Mouse (Mus musculus) small intestine, adult 2 months (tissue): Measurements from ENCODE around the gene Itgb3. TPM values are rescaled to one million over a fixed set of nuclear protein-coding genes. Genes with fewer than 3 reads are reported as not detected.

ENCODE experiments used
- H3K27ac ChIP-seq: fragments of 200-500 bp; 2 replicates; pipeline ENCODE4 v1.5.1; 2012; ENCODE audit warnings: low read depth, low read length, control low read depth, inconsistent platforms; ENCODE audit not compliant: insufficient read depth
- H3K27me3 ChIP-seq: fragments of 200-500 bp; 2 replicates; pipeline ENCODE4 v1.6.1; 2012; ENCODE audit warnings: mild to moderate bottlenecking, moderate library complexity, low read length, inconsistent platforms; ENCODE audit not compliant: control insufficient read depth, insufficient read depth
- H3K36me3 ChIP-seq: fragments of 200-500 bp; 2 replicates; pipeline ENCODE4 v1.6.1; 2012; ENCODE audit warnings: mild to moderate bottlenecking, low read length, control low read depth, inconsistent platforms; ENCODE audit not compliant: control insufficient read depth, insufficient read depth
- H3K4me1 ChIP-seq: fragments of 200-500 bp; 2 replicates; pipeline ENCODE4 v1.6.1; 2012; ENCODE audit warnings: low read length, inconsistent platforms, mixed read lengths; ENCODE audit not compliant: control insufficient read depth, insufficient read depth, insufficient read length
- H3K4me3 ChIP-seq: fragments of 200-500 bp; 2 replicates; pipeline ENCODE4 v1.5.1; 2012; ENCODE audit warnings: low read depth, mild to moderate bottlenecking, control low read depth, inconsistent platforms, low read length, moderate library complexity
- CTCF ChIP-seq: fragments of 200-500 bp; IDR thresholded peaks from 2 replicates; pipeline ENCODE4 v1.5.1; 2012; ENCODE audit warnings: low read depth, mild to moderate bottlenecking, control low read depth, inconsistent platforms, low read length, moderate library complexity, mixed read lengths; ENCODE audit not compliant: insufficient replicate concordance, insufficient read length; ENCODE audit errors: extremely low read depth
- POLR2A ChIP-seq: fragments of 200-500 bp; IDR thresholded peaks from 2 replicates; pipeline ENCODE4 v1.6.1; 2012; ENCODE audit warnings: low read depth, mild to moderate bottlenecking, control low read depth, inconsistent platforms, low read length, moderate library complexity
- WGBS: fragments of 180-500 bp; shearing (Covaris S2); methylation state at CpG from one replicate; pipeline ENCODE4 v1.1.7; 2018; 5-methylcytosine and 5-hydroxymethylcytosine counted together
- polyA plus RNA-seq: library from polyadenylated mRNA; depleted of rRNA; stranded (reverse); fragments of >200 nt; gene quantifications from 2 replicates; pipeline ENCODE4 v1.2.3, GENCODE M21; 2012

Gene Itgb3
- polyA plus RNA-seq, 1 experiment: 7.2 TPM

- Histone ChIP-seq H3K4me3 (no peak overlapping the region), H3K27me3 (peaks cover 14% of the 10 kb centered on the region), H3K4me1 (peaks cover 5% of the 10 kb centered on the region; the same call in 1 of the 2 replicates), H3K36me3 (no peaks in the 10 kb centered on the region), H3K27ac (peak overlapping the region; percentile 87; the same call in 1 of the 2 replicates)
- WGBS: 62% methylated on average over 6 of the region's 6 CpGs
- no peak for TF ChIP-seq CTCF
- TF ChIP-seq POLR2A: no peak
These were observed 1.4 kb downstream of the Itgb3 start for GRCm38 (mm10) chr11:104609033-104609684.

GRCm38 (mm10) chr11:104609733-104610132 is 1.9 kb downstream of the Itgb3 start:
- Histone ChIP-seq H3K27me3 (peaks cover 14% of the 10 kb centered on the region), H3K4me1 (peaks cover 5% of the 10 kb centered on the region; the same call in 1 of the 2 replicates), H3K4me3 (peak overlapping the region; percentile 46), H3K36me3 (no peaks in the 10 kb centered on the region), H3K27ac (peak overlapping the region; percentile 68)
- 43% methylated on average over 4 of the region's 4 CpGs for WGBS
- TF ChIP-seq CTCF: no peak
- TF ChIP-seq POLR2A: no peak

- TF ChIP-seq CTCF: no peak
- no peak for TF ChIP-seq POLR2A
- Histone ChIP-seq H3K4me1 (peaks cover 5% of the 10 kb centered on the region; the same call in 1 of the 2 replicates), H3K4me3 (no peak overlapping the region), H3K36me3 (no peaks in the 10 kb centered on the region), H3K27ac (no peak overlapping the region), H3K27me3 (peaks cover 14% of the 10 kb centered on the region)
- WGBS: 20% methylated on average over 4 of the region's 4 CpGs
These were observed 3.9 kb downstream of the Itgb3 start for GRCm38 (mm10) chr11:104611579-104612151.

- no peak overlapping the region for H3K27ac ChIP-seq
- no peak overlapping the region for H3K4me3 ChIP-seq
- TF ChIP-seq POLR2A (no peak), CTCF (no peak)
- H3K4me1 ChIP-seq: peaks cover 5% of the 10 kb centered on the region; the same call in 1 of the 2 replicates
- 68% methylated on average over 10 of the region's 10 CpGs for WGBS
- H3K36me3 ChIP-seq: no peaks in the 10 kb centered on the region
- 0 out of 2 replicates have a peak, but pooled peaks cover 2% of the 10 kb centered on the region for H3K27me3 ChIP-seq
These were observed 5.8 kb downstream of the Itgb3 start for GRCm38 (mm10) chr11:104613551-104613950.

- 45% methylated on average over 2 of the region's 2 CpGs for WGBS
- H3K27me3 ChIP-seq: no peaks in the 10 kb centered on the region
- TF ChIP-seq CTCF (no peak), POLR2A (no peak)
These were observed 6.3 kb downstream of the Itgb3 start for GRCm38 (mm10) chr11:104614130-104614529.

GRCm38 (mm10) chr11:104616182-104616581 is 8.4 kb downstream of the Itgb3 start:
- no peak for TF ChIP-seq CTCF
- no peak for TF ChIP-seq POLR2A
- Histone ChIP-seq H3K4me1 (peaks cover 3% of the 10 kb centered on the region; the same call in 1 of the 2 replicates), H3K27me3 (no peaks in the 10 kb centered on the region), H3K4me3 (no peak overlapping the region), H3K36me3 (no peaks in the 10 kb centered on the region), H3K27ac (no peak overlapping the region)
- 64% methylated on average over 5 of the region's 5 CpGs for WGBS

More at GRCm38 (mm10) chr11:104614130-104614529, 6.3 kb downstream of the Itgb3 start:
- Histone ChIP-seq H3K4me3 (no peak overlapping the region), H3K27ac (no peak overlapping the region), H3K36me3 (no peaks in the 10 kb centered on the region), H3K4me1 (peaks cover 5% of the 10 kb centered on the region; the same call in 1 of the 2 replicates)

GRCm38 (mm10) chr11:104618638-104619076 is 10.9 kb downstream of the Itgb3 start:
- Histone ChIP-seq H3K36me3 (no peaks in the 10 kb centered on the region), H3K27ac (peak overlapping the region; percentile 29), H3K27me3 (no peaks in the 10 kb centered on the region), H3K4me3 (no peak overlapping the region), H3K4me1 (peaks cover under 1% of the 10 kb centered on the region; the same call in 1 of the 2 replicates)
- no peak for TF ChIP-seq CTCF
- TF ChIP-seq POLR2A: no peak
- 67% methylated on average over 6 of the region's 6 CpGs for WGBS
